Mouse (Mus musculus): ENCODE results near the gene Gm14443. TPM values are rescaled to one million over a fixed set of nuclear protein-coding genes. Genes with fewer than 3 reads are reported as not detected.
"Not testable (repeated sequence)": the region's sequence is repeated elsewhere in the genome, so short reads cannot be mapped to it uniquely, and the experiment has no call there.

The Gm14443 gene
- polyA plus RNA-seq, 1 experiment from 2014 or later = 1.8 TPM

DNA sequence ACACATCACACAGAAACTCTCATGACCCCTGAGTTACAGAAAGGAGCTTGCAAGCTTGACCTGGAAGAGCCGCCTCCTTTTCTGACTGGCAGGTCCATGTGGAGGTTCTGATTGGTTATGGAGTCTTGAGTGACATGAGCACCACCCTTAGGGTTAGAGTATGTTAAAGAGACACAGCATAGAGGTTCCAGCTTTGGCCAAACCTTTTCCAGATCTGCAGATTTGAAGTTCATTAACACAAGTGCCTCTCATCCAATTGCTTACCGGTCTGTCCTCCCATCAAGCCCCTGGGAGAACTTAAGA is 33.7 kb downstream of the Gm14443 start, which contains the start of gene Gm14399:
Gene Gm14399 (minus strand): TSS at position 20 of the 303 bp plus-strand sequence.
- Histone ChIP-seq H3K4me3 (peak within 1 kb of the TSS; percentile 49), H3K4me2 (replicated peaks) (peak within 1 kb of the TSS; percentile 37; the same call in 1 of the 2 replicates), H3K9ac (peak within 1 kb of the TSS; percentile 42; the same call in 1 of the 2 replicates)
- ATAC-seq (ENCODE audit: insufficient number of reproducible peaks, insufficient read depth, low FRiP score, low TSS enrichment); H3K36me3 ChIP-seq; H3K27ac ChIP-seq; H3K4me1 ChIP-seq; H3K27me3 ChIP-seq; H3K9me3 ChIP-seq: not testable (repeated sequence)
- WGBS = 8% methylated on average over 1 of the region's 2 CpGs

DNA sequence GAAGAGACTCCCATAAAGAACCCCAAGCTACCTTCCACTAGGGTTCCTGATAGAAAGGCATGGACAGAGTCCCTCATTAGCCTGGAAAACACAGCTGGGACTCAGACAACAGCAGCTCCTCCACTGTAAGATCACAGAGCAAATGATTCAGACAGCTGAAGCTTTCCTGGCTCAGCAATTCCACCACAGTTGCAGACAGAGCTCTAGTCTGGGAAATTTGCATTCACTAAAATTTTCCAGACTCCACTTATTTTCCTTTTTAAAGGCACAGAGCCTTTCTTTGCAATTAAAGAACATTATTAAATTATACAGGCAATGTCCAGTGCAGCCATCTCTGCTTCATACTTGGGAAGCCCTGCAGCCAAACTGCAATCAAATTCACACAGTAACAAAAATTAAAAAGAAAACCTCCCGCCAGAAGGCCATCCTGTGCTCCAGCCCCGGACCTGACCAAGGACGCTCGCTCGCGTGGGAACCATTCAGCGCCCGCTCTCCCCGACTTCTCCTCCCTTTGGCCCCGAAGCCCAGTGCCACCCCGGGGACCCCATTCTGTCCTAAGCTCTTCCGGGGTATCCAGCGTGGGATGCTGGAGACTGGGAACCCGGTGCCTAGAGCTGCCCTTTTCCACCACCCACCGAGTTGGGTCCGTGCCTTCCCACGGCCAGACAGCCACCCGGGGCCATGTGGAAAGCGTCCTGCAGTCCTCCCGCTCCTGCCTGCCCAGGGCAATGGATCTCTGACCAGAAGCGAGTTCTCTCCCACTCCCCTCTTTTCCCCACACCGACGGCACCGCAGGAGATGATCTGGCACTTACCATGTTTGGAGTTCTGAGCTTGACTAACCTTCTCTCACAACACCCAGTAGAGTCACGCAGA is 34.3 kb downstream of the Gm14443 start:
- H3K27ac ChIP-seq; ATAC-seq (ENCODE audit: insufficient number of reproducible peaks, insufficient read depth, low FRiP score, low TSS enrichment); H3K27me3 ChIP-seq; H3K9me3 ChIP-seq; H3K4me1 ChIP-seq; H3K36me3 ChIP-seq: not testable (repeated sequence)
- Histone ChIP-seq H3K4me3 (peak overlapping the region; percentile 49), H3K4me2 (replicated peaks) (peak overlapping the region; percentile 37; the same call in 1 of the 2 replicates), H3K9ac (peak overlapping the region; percentile 42; the same call in 1 of the 2 replicates)
- 5% methylated on average over 25 of the region's 25 CpGs for WGBS

DNA sequence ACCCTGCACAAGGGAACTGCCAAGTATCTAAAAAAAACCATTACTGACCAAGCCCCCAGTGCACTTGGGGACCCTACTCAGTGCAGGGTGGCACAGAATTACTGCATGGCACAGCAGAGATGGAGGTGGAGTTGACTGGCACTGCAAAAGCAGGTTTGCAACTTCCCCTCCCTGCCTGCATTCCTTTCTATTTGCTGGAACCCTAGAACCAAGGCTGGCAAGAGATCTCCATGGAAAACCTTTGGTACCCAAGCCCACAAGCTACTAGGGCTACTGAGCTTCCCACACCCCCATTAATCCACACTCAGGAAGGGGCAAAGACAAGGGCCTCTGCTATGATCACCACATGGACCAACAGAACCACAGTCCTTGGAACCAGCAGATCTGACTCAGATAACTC is 35.0 kb downstream of the Gm14443 start:
- H3K27ac ChIP-seq; H3K4me3 ChIP-seq; ATAC-seq (ENCODE audit: insufficient number of reproducible peaks, insufficient read depth, low FRiP score, low TSS enrichment); H3K4me2 ChIP-seq (replicated peaks); H3K36me3 ChIP-seq; H3K4me1 ChIP-seq; H3K27me3 ChIP-seq; H3K9ac ChIP-seq; H3K9me3 ChIP-seq: not testable (repeated sequence)

Other genes starting within 250 kb of the Gm14443 start
- not detected in 2 replicates for gene Gm14444, start 165.6 kb downstream of the Gm14443 start, polyA plus RNA-seq (2016; fragmentation: Nextera tagmentation; extraction: Ambion mirVana)
- 0.90 and 1.6 TPM in 2 replicates for gene Gm14393, start 108.1 kb downstream of the Gm14443 start, polyA plus RNA-seq (2016; fragmentation: Nextera tagmentation; extraction: Ambion mirVana)
- gene Gm14399, start 33.9 kb downstream of the Gm14443 start, polyA plus RNA-seq (2016; fragmentation: Nextera tagmentation; extraction: Ambion mirVana) = 6.0 and 6.7 TPM in 2 replicates
- 7.5 and 13.6 TPM in 2 replicates for gene Gm14391, start 31.0 kb upstream of the Gm14443 start, polyA plus RNA-seq (2016; fragmentation: Nextera tagmentation; extraction: Ambion mirVana)
- gene Gm14440, start 99.3 kb upstream of the Gm14443 start, polyA plus RNA-seq (2016; fragmentation: Nextera tagmentation; extraction: Ambion mirVana) = 3.2 and 4.8 TPM in 2 replicates
- gene Gm4631, start 162.3 kb upstream of the Gm14443 start, polyA plus RNA-seq (2016; fragmentation: Nextera tagmentation; extraction: Ambion mirVana) = 21.8 and 23.0 TPM in 2 replicates
- 5.8 and 6.3 TPM in 2 replicates for gene Zfp968, start 196.6 kb upstream of the Gm14443 start, polyA plus RNA-seq (2016; fragmentation: Nextera tagmentation; extraction: Ambion mirVana)